ENCODE assay signal across 17 mouse cellular contexts in the genomic region with DNA sequence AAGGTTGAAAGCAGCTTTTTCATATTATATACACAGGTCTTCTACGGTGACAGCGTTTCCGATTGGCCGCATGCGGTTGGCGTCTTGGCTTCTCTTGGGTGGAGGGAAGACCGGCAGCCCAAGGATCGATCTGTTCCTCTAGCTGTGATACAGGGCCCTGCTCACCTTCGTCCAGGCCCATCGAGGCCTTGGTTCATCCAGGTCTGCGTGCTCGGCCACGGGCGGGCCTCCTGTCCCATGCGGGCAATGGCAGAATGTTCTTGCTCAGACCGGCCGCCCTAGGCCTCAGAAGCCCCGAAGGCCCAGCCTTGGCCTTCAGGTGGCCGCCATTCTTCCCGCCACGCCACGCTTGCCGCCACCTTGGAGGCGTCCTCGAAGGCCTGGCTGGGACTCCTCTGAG.
"Had no signal": no experiment of that assay in that cellular context is flagged by ENCODE, and none has a peak within 500 bp of the region (broad histone marks: within the 10 kb centered on the region; RNA-seq: fewer than 3 reads in every experiment).

No protein-coding gene starts in this region.

- H3K27me3 ChIP-seq: liver, embryonic 12.5 days; liver, embryonic 15.5 days; midbrain, embryonic 12.5 days; midbrain, embryonic 15.5 days; neural tube, embryonic 12.5 days had no signal

- H3K9me3 ChIP-seq: liver, embryonic 12.5 days; liver, embryonic 15.5 days; midbrain, embryonic 15.5 days; neural tube, embryonic 12.5 days had no signal

- H3K4me3 ChIP-seq: layer of hippocampus, adult 2 months; left cerebral cortex, adult 2 months; liver, embryonic 12.5 days; liver, embryonic 15.5 days; midbrain, embryonic 12.5 days; midbrain, embryonic 15.5 days; neural tube, embryonic 12.5 days had no signal

- H3K4me2 ChIP-seq: liver, embryonic 12.5 days; liver, embryonic 15.5 days; midbrain, embryonic 12.5 days; midbrain, embryonic 15.5 days; neural tube, embryonic 12.5 days had no signal

- H3K4me1 ChIP-seq: liver, embryonic 12.5 days; liver, embryonic 15.5 days; midbrain, embryonic 12.5 days; midbrain, embryonic 15.5 days; neural tube, embryonic 12.5 days had no signal

- H3K27ac ChIP-seq: kidney, postnatal 0 days; layer of hippocampus, adult 2 months; left cerebral cortex, adult 2 months; liver, embryonic 12.5 days; liver, embryonic 15.5 days; macrophage; midbrain, embryonic 12.5 days; midbrain, embryonic 15.5 days; neural tube, embryonic 12.5 days had no signal

- H3K36me3 ChIP-seq: liver, embryonic 12.5 days; liver, embryonic 15.5 days; midbrain, embryonic 12.5 days; midbrain, embryonic 15.5 days; neural tube, embryonic 12.5 days had no signal

- H3K9ac ChIP-seq: liver, embryonic 12.5 days; liver, embryonic 15.5 days; midbrain, embryonic 12.5 days; midbrain, embryonic 15.5 days; neural tube, embryonic 12.5 days had no signal

- ATAC-seq: intestine, embryonic 16.5 days; liver, embryonic 12.5 days; lung, postnatal 0 days; midbrain, embryonic 15.5 days had no signal

- DNase-seq: kidney, adult 2 months; kidney, postnatal 25 days; layer of hippocampus, adult 9-11 months; layer of hippocampus, postnatal 36 days; lung, adult 2 months; thymus, adult 18-20 months had no signal
